Mouse (Mus musculus) gastrocnemius, adult 2 months (tissue): ENCODE results near the gene Dock10. TPM values are rescaled to one million over a fixed set of nuclear protein-coding genes. Genes with fewer than 3 reads are reported as not detected.

Experiments used
- DNase-seq: peaks from one replicate; pipeline ENCODE4 v3.0.0; 2022
- H3K27ac ChIP-seq: fragments of 200-600 bp; 2 replicates; pipeline ENCODE4 v1.8.1; 2022; ENCODE audit warnings: mild to moderate bottlenecking
- H3K4me3 ChIP-seq: fragments of 200-600 bp; 2 replicates; pipeline ENCODE4 v1.8.1; 2022; ENCODE audit warnings: mild to moderate bottlenecking, moderate library complexity
- CTCF ChIP-seq: fragments of 200-600 bp; IDR thresholded peaks from 2 replicates; pipeline ENCODE4 v1.8.1; 2022; ENCODE audit warnings: antibody characterized with exemption, mild to moderate bottlenecking, moderate library complexity
- intact Hi-C: fragments of 180-260 bp; cut with DNase I; formaldehyde crosslinking; loops from one replicate; pipeline ENCODE4 v1.15.1; 2025
- total RNA-seq, 2 experiments: library from RNA; stranded (reverse); gene quantifications; 2 replicates each; pipeline ENCODE4 v1.2.3; 2021

Gene Dock10
- total RNA-seq, 2 experiments from 2014 or later: 2.6 to 3.0 TPM

- DNase-seq: no peak
- Histone ChIP-seq H3K27ac (no peak overlapping the region), H3K4me3 (no peak overlapping the region)
- intact Hi-C loops: no loop called here
- no peak for TF ChIP-seq CTCF
Measured at GRCm38 (mm10) chr1:80607546-80607945, 150.8 kb downstream of the Dock10 start.

- Histone ChIP-seq H3K27ac (no peak overlapping the region), H3K4me3 (no peak overlapping the region)
- intact Hi-C loops: no loop called here
- DNase-seq: peak; percentile 21
- TF ChIP-seq CTCF: no peak
Measured at GRCm38 (mm10) chr1:80606131-80606754, 152.1 kb downstream of the Dock10 start.

- no peak for TF ChIP-seq CTCF
- no peak for DNase-seq
- H3K4me3 ChIP-seq: no peak overlapping the region
- intact Hi-C loops: no loop called here
- H3K27ac ChIP-seq: no peak overlapping the region
Measured at GRCm38 (mm10) chr1:80604332-80604731, 154.0 kb downstream of the Dock10 start.

- intact Hi-C loops: no loop called here
- no peak for DNase-seq
- no peak overlapping the region for H3K27ac ChIP-seq
- TF ChIP-seq CTCF: no peak
- no peak overlapping the region for H3K4me3 ChIP-seq
Measured at GRCm38 (mm10) chr1:80603081-80603480, 155.2 kb downstream of the Dock10 start.

GRCm38 (mm10) chr1:80583281-80583680 is 175.0 kb downstream of the Dock10 start:
- no peak overlapping the region for H3K4me3 ChIP-seq
- no peak overlapping the region for H3K27ac ChIP-seq
- TF ChIP-seq CTCF: no peak
- DNase-seq: no peak
- intact Hi-C loops: no loop called here

- intact Hi-C loops: no loop called here
- TF ChIP-seq CTCF: no peak
- H3K27ac ChIP-seq: no peak overlapping the region
- no peak for DNase-seq
- H3K4me3 ChIP-seq: no peak overlapping the region
Measured at GRCm38 (mm10) chr1:80582186-80582585, 176.1 kb downstream of the Dock10 start.

- Histone ChIP-seq H3K27ac (no peak overlapping the region), H3K4me3 (no peak overlapping the region)
- TF ChIP-seq CTCF: peak; percentile 38; the same call in 1 of the 2 replicates
- intact Hi-C loops: no loop called here
- no peak for DNase-seq
Measured at GRCm38 (mm10) chr1:80576898-80577297, 181.4 kb downstream of the Dock10 start.

GRCm38 (mm10) chr1:80556446-80556845 is 201.9 kb downstream of the Dock10 start:
- intact Hi-C loops: no loop called here
- no peak for TF ChIP-seq CTCF

GRCm38 (mm10) chr1:80541522-80541921 is 216.8 kb downstream of the Dock10 start:
- intact Hi-C loops: no loop called here
- H3K27ac ChIP-seq: no peak overlapping the region
- no peak for TF ChIP-seq CTCF
- no peak overlapping the region for H3K4me3 ChIP-seq
- no peak for DNase-seq

More at GRCm38 (mm10) chr1:80556446-80556845, 201.9 kb downstream of the Dock10 start:
- no peak overlapping the region for H3K4me3 ChIP-seq
- no peak overlapping the region for H3K27ac ChIP-seq
- no peak for DNase-seq

GRCm38 (mm10) chr1:80522197-80522596 is 236.1 kb downstream of the Dock10 start:
- intact Hi-C loops: no loop called here
- H3K4me3 ChIP-seq: no peak overlapping the region
- H3K27ac ChIP-seq: no peak overlapping the region
- DNase-seq: peak; percentile 21
- peak; percentile 51 for TF ChIP-seq CTCF

GRCm38 (mm10) chr1:80520456-80520855 is 237.9 kb downstream of the Dock10 start:
- Histone ChIP-seq H3K27ac (no peak overlapping the region), H3K4me3 (no peak overlapping the region)
- intact Hi-C loops: no loop called here
- no peak for TF ChIP-seq CTCF
- no peak for DNase-seq

GRCm38 (mm10) chr1:80519893-80520292 is 238.4 kb downstream of the Dock10 start:
- Histone ChIP-seq H3K4me3 (no peak overlapping the region), H3K27ac (no peak overlapping the region)
- intact Hi-C loops: loop anchor here (5.0 kb wide), 1 partner anchor 338 kb away; no protein-coding TSS in a partner anchor
- no peak for TF ChIP-seq CTCF
- no peak for DNase-seq

GRCm38 (mm10) chr1:80515836-80516235 is 242.5 kb downstream of the Dock10 start:
- intact Hi-C loops: loop anchor here (5.0 kb wide), 1 partner anchor 334 kb away; no protein-coding TSS in a partner anchor
- no peak overlapping the region for H3K27ac ChIP-seq
- DNase-seq: no peak
- peak; percentile 50 for TF ChIP-seq CTCF
- no peak overlapping the region for H3K4me3 ChIP-seq
